Mouse (Mus musculus) heart, adult 9 months (tissue): ENCODE data around the gene Jag2.

Experiments
- DNase-seq, 2 experiments: peaks; one replicate each; pipeline ENCODE4 v3.0.0; 2022; ENCODE audit warnings: low spot score in 2 of 2

Jag2 gene

GRCm38 (mm10) chr12:112868178-112869087 lies 61.1 kb downstream of the Jag2 start, which contains the start of gene Gpr132:
TSS of gene Gpr132 (minus strand) at chr12:112868228.
- no peak for DNase-seq

- no peak for DNase-seq
Observed at GRCm38 (mm10) chr12:112867106-112867674, 62.4 kb downstream of the Jag2 start.

- DNase-seq = no peak
Observed at GRCm38 (mm10) chr12:112866467-112867080, 63.0 kb downstream of the Jag2 start.

GRCm38 (mm10) chr12:112864804-112865203 lies 64.8 kb downstream of the Jag2 start:
- DNase-seq = peak in 1 of 2 experiments; percentile 57

GRCm38 (mm10) chr12:112861911-112862321 lies 67.7 kb downstream of the Jag2 start:
- no peak for DNase-seq

GRCm38 (mm10) chr12:112860765-112861164 lies 68.8 kb downstream of the Jag2 start:
- no peak for DNase-seq

- DNase-seq = no peak
Observed at GRCm38 (mm10) chr12:112859930-112860329, 69.6 kb downstream of the Jag2 start.

- DNase-seq = no peak
Observed at GRCm38 (mm10) chr12:112858581-112859336, 70.8 kb downstream of the Jag2 start.
